Mouse (Mus musculus) urinary bladder, postnatal 10 days (tissue): ENCODE data around the gene Ctcfl.
"Not testable (repeated sequence)": the region's sequence is repeated elsewhere in the genome, so short reads cannot be mapped to it uniquely, and the experiment has no call there.

Experiments used
- DNase-seq: peaks from one replicate; pipeline ENCODE4 v3.0.0; 2022; ENCODE audit warnings: low spot score

The Ctcfl gene

DNA sequence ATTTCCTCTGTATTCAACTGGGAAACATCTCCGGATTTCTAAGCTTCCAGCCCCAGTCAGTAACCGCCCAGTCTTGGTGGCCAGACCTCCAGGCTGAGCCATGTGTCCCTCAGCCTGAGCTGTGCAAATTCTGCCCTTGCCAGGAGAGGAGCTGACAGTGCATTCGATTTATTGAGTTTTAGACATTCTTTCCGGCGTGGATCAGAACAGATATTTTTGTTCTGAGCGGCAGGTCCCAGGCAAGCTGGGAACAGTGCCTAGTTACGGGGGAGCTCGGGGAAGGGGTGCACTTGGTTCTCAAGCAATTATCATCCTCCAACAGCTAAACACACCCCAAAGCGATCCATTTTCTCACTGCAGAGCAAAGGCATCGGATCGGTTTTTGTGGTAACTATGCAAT is 24.3 kb upstream of the Ctcfl start:
- DNase-seq = no peak

DNA sequence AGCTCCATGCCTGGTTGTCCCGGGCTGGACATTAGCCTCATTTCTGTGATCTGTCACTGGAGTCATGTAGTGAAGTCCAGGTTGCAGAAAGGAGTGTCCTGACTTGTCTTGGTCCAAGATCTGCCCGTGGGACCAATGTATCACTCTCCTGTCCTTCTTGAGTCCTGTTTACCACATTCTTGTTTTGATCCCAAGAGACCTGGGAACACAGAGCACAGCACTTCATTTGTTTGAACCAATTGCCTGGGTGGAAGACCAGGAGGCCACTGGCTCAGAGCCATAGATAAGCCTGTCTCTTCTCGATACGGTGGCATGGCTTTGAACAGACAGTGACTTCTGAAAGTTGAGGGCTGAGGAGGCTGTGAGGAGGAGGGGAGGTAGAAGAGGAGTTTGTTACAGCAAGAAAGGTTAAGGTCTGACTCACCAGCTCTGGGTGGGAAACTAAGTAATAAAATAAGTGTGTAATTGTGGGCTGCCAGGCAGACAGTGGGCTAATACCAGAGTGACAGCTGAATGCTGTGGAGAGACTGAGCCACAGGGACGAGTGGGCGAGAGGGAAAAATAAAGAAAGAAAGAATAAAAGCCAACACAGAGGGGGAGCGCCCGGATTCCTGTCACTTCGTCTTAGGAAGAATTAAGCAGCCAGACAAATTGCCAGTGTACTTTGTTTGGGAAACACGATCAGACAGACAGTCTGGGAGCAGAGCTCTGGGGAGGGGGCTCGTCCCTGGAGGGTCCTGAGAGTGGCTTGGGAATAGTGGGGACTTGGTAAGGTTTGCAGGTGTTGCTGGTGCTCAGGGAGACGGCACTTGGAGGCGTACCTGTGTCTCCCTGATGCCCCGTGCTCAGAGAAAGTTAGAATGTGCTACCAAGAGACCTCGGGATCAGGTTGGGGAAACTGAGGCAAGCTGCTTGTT is 19.3 kb upstream of the Ctcfl start:
- DNase-seq = no peak

- no peak for DNase-seq
Observed at GRCm38 (mm10) chr2:173134695-173135094, 15.4 kb upstream of the Ctcfl start.

GRCm38 (mm10) chr2:173132794-173133300 is 13.5 kb upstream of the Ctcfl start:
- no peak for DNase-seq

GRCm38 (mm10) chr2:173132262-173132661 is 12.9 kb upstream of the Ctcfl start:
- no peak for DNase-seq

DNA sequence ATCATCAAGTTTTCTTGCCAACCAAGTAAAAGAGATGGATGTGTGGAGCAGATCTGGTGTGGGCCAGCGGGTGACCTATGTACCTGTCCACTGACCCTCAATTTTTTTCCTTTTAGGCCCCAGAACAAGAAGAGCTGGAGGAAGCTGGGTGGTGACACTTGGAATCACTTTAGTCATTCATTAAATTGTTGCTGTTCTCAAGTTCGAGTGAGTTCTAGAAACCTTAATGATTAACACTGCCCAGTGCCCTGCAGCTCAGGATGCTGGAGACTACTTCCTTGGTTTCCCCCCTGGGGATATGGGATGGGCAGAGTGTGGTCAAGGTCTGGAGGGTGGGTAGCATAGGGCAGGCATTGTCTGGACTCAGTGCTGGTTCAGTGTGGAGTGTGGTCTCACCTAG is 9.8 kb upstream of the Ctcfl start:
- no peak for DNase-seq

DNA sequence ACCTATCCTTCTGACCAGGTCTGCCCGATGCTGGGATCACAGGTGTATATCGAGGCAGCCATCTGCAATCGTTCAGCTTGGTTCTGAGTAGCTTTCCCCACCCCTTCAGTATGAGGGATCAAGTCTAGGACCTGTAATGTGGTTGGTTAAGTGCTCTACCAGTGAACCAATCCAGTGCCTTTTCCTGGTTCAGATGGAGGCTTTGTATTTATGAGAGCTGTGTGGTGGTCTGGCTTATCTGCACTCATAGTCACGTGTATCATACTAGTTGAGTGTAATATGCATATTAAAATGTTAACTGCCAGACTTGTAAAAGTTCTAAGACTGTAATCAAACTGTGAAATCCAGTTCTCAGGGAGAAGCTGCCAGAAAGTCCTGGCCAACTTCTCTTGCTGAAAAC is 7.1 kb upstream of the Ctcfl start:
- no peak for DNase-seq

GRCm38 (mm10) chr2:173124022-173124735 is 4.9 kb upstream of the Ctcfl start:
- no peak for DNase-seq

GRCm38 (mm10) chr2:173120117-173120516 is 792 bp upstream of the Ctcfl start:
- not testable (repeated sequence) for DNase-seq

DNA sequence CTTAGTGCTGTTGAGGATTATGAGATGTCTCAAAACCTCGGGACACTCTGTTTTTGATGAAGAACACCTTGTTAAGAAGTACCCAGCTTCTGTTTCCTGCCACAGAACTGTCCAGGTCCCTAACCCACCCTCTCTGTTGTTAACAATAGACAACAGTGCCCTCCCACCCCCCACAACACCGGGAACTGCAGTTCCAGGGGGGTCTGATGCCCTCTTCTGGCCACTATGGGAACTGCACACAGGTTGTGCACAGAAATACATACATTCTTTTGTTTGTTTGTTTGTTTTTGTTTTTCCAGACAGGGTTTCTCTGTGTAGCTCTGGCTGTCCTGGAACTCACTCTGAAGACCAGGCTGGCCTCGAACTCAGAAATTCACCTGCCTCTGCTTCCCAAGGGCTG is 5.5 kb downstream of the Ctcfl start:
- DNase-seq = not testable (repeated sequence)

DNA sequence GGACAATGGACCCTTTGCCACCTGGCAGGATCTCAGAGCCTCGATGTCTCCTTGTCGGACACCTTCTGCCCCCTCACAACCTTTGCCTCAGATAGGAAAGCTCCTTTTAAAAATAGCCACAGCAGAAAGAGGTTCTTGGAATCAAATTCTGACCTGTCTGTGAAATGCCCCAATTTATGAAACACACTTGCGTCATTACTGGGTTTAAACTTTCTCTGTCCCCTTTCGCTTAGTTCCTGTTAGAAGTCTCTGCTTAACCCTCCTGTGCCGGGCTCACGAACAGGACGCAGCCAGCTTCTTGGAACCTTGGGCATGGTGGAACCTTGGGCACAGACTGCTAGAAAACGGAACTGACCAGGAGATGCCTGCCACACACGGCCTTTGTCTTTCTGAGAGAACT is 8.8 kb downstream of the Ctcfl start:
- DNase-seq = no peak

- no peak for DNase-seq
Observed at GRCm38 (mm10) chr2:173109510-173109909, 9.8 kb downstream of the Ctcfl start.

- no peak for DNase-seq
Observed at GRCm38 (mm10) chr2:173108509-173109190, 10.7 kb downstream of the Ctcfl start.

DNA sequence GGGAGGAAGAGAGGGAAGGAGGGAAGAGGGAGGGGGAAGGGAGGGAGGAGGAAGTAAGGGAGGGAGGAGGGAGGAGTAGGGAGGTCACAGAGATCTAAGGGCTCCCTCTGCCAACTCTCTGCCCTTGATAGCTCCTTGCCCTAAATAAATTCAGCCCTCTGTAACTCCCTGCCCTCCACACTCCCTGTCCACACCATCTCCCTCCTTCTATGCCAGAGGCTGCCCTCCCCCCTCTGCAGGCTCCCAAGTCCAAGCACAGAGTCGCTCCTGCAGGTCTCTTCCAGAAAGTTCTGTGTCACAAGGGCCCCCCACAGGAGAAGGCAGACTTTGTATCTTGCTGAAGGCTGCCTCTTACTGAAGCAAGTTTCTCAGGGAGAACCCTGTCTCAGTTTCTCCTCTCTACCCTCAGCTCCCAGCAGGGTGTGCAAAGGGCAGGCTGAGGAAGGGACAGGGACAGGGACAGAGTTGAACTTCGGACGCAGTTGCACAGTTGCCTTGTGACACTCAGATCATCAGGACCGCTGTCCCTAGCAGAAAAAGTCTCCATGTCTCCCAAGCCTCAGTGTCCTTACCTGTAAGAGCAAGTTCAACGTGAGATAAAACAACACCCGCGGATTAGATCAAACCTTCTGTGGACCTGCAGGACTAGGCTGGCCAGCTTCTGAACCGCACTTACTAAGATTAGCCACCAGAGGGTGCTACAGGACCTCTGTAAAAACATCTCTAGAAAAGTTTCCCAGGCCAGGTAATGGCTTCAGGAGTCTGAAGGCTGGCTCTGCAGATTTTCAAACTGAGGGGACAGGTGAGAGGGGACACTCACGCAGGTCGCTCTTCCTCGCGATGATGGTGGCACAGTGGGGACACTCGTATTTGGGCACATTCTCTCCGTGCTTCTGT is 12.2 kb downstream of the Ctcfl start:
- DNase-seq = no peak

- DNase-seq = no peak
Observed at GRCm38 (mm10) chr2:173106409-173106808, 12.9 kb downstream of the Ctcfl start.

DNA sequence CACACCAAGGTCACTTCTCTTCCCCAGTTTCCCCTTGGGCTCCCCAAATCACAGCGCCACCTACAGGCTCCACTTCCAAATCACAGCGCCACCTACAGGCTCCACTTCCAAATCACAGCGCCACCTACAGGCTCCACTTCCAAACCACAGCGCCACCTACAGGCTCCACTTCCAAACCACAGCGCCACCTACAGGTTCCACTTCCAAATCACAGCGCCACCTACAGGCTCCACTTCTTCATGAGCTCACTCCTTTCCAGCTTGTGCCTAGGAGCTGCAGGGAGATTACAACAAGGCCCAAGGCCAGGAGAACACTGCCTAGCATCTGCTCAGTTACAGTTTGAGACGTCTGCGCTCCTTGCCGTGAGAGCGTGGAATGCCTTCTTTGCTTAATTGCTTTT is 22.0 kb downstream of the Ctcfl start:
- DNase-seq = not testable (repeated sequence)

DNA sequence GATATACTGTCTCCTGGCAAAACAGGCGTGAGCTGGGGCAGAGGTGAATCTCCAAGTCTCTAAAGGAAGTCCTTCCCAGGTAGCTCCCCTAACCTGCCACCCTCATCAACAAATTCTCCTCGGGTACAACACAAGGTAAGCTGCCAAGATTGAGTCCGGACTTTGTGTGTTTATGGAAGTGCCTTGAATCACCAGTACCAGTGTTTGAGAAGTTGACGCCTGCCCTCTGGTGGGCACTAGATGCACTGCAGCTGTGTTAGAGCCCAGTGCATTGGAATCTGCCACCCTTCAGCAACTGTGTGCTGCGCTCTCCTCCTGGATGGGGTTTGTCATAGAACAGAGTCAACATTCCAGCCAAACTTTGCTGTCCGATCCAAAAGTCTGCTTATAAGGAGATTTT is 29.9 kb downstream of the Ctcfl start:
- DNase-seq = no peak

DNA sequence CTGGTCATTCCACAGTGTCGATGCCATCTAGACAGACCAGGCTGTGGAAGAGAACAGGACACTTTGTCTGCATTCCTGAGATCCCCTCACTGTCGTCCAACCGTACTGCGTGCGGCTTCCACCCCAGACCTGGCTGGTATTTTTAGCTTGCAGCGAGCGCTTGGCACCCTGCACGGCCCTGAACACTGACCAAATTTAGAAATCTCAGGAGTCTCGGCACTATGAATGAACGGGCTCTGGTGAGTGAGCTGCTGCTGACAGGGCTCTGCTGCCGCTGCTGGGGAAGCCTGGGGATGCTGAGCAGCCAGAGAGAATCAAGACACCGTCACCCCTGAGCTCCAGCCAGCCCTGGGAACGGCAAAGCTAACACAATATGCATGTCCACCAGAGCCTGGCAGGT is 31.9 kb downstream of the Ctcfl start:
- DNase-seq = no peak

GRCm38 (mm10) chr2:173085763-173086162 is 33.6 kb downstream of the Ctcfl start:
- no peak for DNase-seq

DNA sequence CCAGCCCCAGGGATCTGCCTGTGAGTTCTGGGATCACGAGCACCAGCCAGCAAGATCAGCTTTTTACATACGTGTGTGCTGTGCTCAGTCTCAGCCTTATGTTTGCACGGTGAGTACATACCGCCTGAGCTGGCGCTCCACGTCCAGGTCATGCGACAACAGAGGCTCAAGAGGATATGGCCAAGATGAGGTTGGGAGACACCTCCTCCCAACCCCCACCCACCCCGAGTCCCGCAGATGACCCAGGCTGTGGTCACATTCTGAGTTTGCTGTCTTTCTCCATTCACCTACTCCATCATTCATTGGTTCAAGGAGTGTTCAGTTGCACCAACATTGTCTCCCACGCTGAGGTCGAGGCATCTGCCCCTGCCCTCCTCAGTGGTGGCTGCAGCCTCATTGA is 34.5 kb downstream of the Ctcfl start:
- no peak for DNase-seq

- DNase-seq = no peak
Observed at GRCm38 (mm10) chr2:173083712-173084475, 35.4 kb downstream of the Ctcfl start.
